Mouse (Mus musculus): ENCODE results near the gene Srp54c.

The Srp54c gene

GRCm38 (mm10) chr12:55311841-55312240 is 81.9 kb downstream of the Srp54c start:
- no peak for DNase-seq (ENCODE audit: low spot score)
